Mouse (Mus musculus) midbrain, embryonic 13.5 days (tissue): ENCODE measurements around the gene Mobp. TPM values are rescaled to one million over a fixed set of nuclear protein-coding genes. Genes with fewer than 3 reads are reported as not detected.

ENCODE experiments used
- polyA plus RNA-seq: library from polyadenylated mRNA; unstranded; fragments of >200 nt; fragmentation: Nextera tagmentation; extraction: Ambion mirVana; gene quantifications from 2 replicates; pipeline ENCODE4 v1.2.1, GENCODE M21; 2015

Mobp gene
- polyA plus RNA-seq, 1 experiment from 2014 or later = 0.07 TPM

Other genes with a start within 250 kb of the Mobp start
- 22.9 and 23.1 TPM in 2 replicates for gene Gorasp1, start 212.1 kb upstream of the Mobp start, polyA plus RNA-seq
- 0.28 and 0.44 TPM in 2 replicates for gene Ttc21a, start 212.1 kb upstream of the Mobp start, polyA plus RNA-seq
- 1.1 and 1.3 TPM in 2 replicates for gene Csrnp1, start 165.0 kb upstream of the Mobp start, polyA plus RNA-seq
- 0.03 TPM in 1 of 2 replicates, not detected in the other for gene Xirp1, start 126.1 kb upstream of the Mobp start, polyA plus RNA-seq
- gene Cx3cr1, start 79.8 kb upstream of the Mobp start, polyA plus RNA-seq = 6.1 and 6.6 TPM in 2 replicates
- not detected in 2 replicates for gene Ccr8, start 57.6 kb upstream of the Mobp start, polyA plus RNA-seq
- gene Slc25a38, start 39.3 kb upstream of the Mobp start, polyA plus RNA-seq = 37.2 and 39.2 TPM in 2 replicates
- 935 and 992 TPM in 2 replicates for gene Rpsa, start 22.0 kb upstream of the Mobp start, polyA plus RNA-seq
- 2.5 and 4.1 TPM in 2 replicates for gene Myrip, start 151.8 kb downstream of the Mobp start, polyA plus RNA-seq